Mouse (Mus musculus) hindbrain, embryonic 16.5 days (tissue): Measurements from ENCODE around the gene Spata16. TPM values are rescaled to one million over a fixed set of nuclear protein-coding genes. Genes with fewer than 3 reads are reported as not detected.

Experiments
- ATAC-seq: fragments of 200-750 bp; cut with Nextera tagmentation; 2 replicates; pipeline ENCODE4 v1.8.0; 2017; ENCODE audit warnings: moderate TSS enrichment, moderate library complexity
- H3K27ac ChIP-seq: fragments of 300-500 bp; sonication (generic); 2 replicates; pipeline ENCODE4 v1.5.1; 2014; ENCODE audit warnings: low read depth, mild to moderate bottlenecking, control low read depth, low read length, moderate library complexity
- H3K27me3 ChIP-seq: fragments of 300-500 bp; sonication (generic); replicated peaks from 2 replicates; pipeline ENCODE4 v1.6.1; 2014; ENCODE audit warnings: low read length; ENCODE audit not compliant: control insufficient read depth, insufficient read depth
- H3K36me3 ChIP-seq: fragments of 300-500 bp; sonication (generic); 2 replicates; pipeline ENCODE4 v1.6.1; 2014; ENCODE audit warnings: mild to moderate bottlenecking, low read length, moderate library complexity, mixed read lengths; ENCODE audit not compliant: control insufficient read depth, insufficient read depth
- H3K4me1 ChIP-seq: fragments of 300-500 bp; sonication (generic); 2 replicates; pipeline ENCODE4 v1.6.1; 2014; ENCODE audit warnings: low read depth, low read length; ENCODE audit not compliant: control insufficient read depth, insufficient read depth
- H3K4me2 ChIP-seq: fragments of 300-500 bp; sonication (generic); 2 replicates; pipeline ENCODE4 v1.6.1; 2014; ENCODE audit warnings: mild to moderate bottlenecking, low read length, control low read depth, moderate library complexity
- H3K4me3 ChIP-seq: fragments of 300-500 bp; sonication (generic); 2 replicates; pipeline ENCODE4 v1.5.1; 2014; ENCODE audit warnings: mild to moderate bottlenecking, low read length, control low read depth, moderate library complexity
- H3K9ac ChIP-seq: fragments of 300-500 bp; sonication (generic); 2 replicates; pipeline ENCODE4 v1.6.1; 2014; ENCODE audit warnings: low read depth, mild to moderate bottlenecking, control low read depth, low read length, moderate library complexity
- H3K9me3 ChIP-seq: fragments of 300-500 bp; sonication (generic); 2 replicates; pipeline ENCODE4 v1.6.1; 2014; ENCODE audit warnings: mild to moderate bottlenecking, low read length, moderate library complexity; ENCODE audit not compliant: control insufficient read depth
- WGBS: fragments of 180-500 bp; shearing (Covaris S2); extraction: QIAGEN DNeasy Blood & Tissue Kit; methylation state at CpG from one replicate; pipeline ENCODE4 v1.1.7; 2014; 5-methylcytosine and 5-hydroxymethylcytosine counted together
- polyA plus RNA-seq: library from polyadenylated mRNA; unstranded; fragments of >200 nt; fragmentation: Nextera tagmentation; extraction: Ambion mirVana; gene quantifications from 2 replicates; pipeline ENCODE4 v1.2.1, GENCODE M21; 2015

Spata16 gene
- polyA plus RNA-seq, 1 experiment from 2014 or later = not detected

- Histone ChIP-seq H3K27ac (no peak overlapping the region), H3K27me3 (no peaks in the 10 kb centered on the region), H3K4me2 (no peak overlapping the region), H3K4me3 (no peak overlapping the region), H3K9me3 (no peaks in the 10 kb centered on the region), H3K4me1 (no peaks in the 10 kb centered on the region), H3K36me3 (no peaks in the 10 kb centered on the region), H3K9ac (no peak overlapping the region)
- ATAC-seq = no peak
- WGBS = 93% methylated on average over 5 of the region's 5 CpGs
Observed at GRCm38 (mm10) chr3:26815764-26816163, 178.3 kb downstream of the Spata16 start.

DNA sequence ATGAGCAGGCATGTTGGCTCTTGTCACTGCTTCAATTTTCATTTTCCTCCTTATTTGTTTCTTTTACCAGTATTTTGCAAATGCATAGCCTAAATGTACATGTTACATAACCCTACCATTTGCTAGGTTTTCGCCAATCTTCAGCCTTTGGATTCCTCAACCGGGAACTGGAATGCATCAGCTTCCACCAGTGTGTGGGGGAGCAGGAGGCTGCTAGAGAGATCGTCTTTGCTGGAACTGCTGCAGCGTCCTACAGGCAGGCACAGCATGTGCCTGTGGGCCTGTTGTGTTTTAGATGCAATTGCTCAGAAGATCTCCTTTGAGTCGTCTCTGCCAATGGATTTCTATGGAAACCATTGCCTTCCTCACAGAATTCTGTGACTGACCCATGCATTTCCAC is 182.0 kb downstream of the Spata16 start:
- no peaks in the 10 kb centered on the region for H3K4me1 ChIP-seq
- no peaks in the 10 kb centered on the region for H3K27me3 ChIP-seq
- H3K4me2 ChIP-seq = no peak overlapping the region
- H3K4me3 ChIP-seq = no peak overlapping the region
- no peak overlapping the region for H3K9ac ChIP-seq
- H3K9me3 ChIP-seq = no peaks in the 10 kb centered on the region
- no peaks in the 10 kb centered on the region for H3K36me3 ChIP-seq
- no peak for ATAC-seq
- WGBS = 40% methylated on average over 5 of the region's 5 CpGs
- no peak overlapping the region for H3K27ac ChIP-seq

GRCm38 (mm10) chr3:26826958-26827839 is 189.8 kb downstream of the Spata16 start:
- ATAC-seq = peak; percentile 87
- H3K4me2 ChIP-seq = no peak overlapping the region
- 58% methylated on average over 7 of the region's 7 CpGs for WGBS
- no peaks in the 10 kb centered on the region for H3K27me3 ChIP-seq
- H3K9me3 ChIP-seq = no peaks in the 10 kb centered on the region
- H3K36me3 ChIP-seq = no peaks in the 10 kb centered on the region
- no peaks in the 10 kb centered on the region for H3K4me1 ChIP-seq
- no peak overlapping the region for H3K27ac ChIP-seq
- no peak overlapping the region for H3K9ac ChIP-seq
- H3K4me3 ChIP-seq = no peak overlapping the region

GRCm38 (mm10) chr3:26832954-26833353 is 195.5 kb downstream of the Spata16 start:
- no peaks in the 10 kb centered on the region for H3K36me3 ChIP-seq
- H3K27ac ChIP-seq = no peak overlapping the region
- 81% methylated on average over 5 of the region's 5 CpGs for WGBS
- no peaks in the 10 kb centered on the region for H3K9me3 ChIP-seq
- no peak for ATAC-seq
- no peak overlapping the region for H3K4me2 ChIP-seq
- no peak overlapping the region for H3K4me3 ChIP-seq
- H3K9ac ChIP-seq = no peak overlapping the region
- 0 out of 2 replicates have a peak, but pooled peaks cover 3% of the 10 kb centered on the region for H3K4me1 ChIP-seq
- H3K27me3 ChIP-seq = no peaks in the 10 kb centered on the region

- ATAC-seq = peak; percentile 89
- no peak overlapping the region for H3K27ac ChIP-seq
- H3K4me3 ChIP-seq = no peak overlapping the region
- 0 out of 2 replicates have a peak, but pooled peaks cover 3% of the 10 kb centered on the region for H3K4me1 ChIP-seq
- no peaks in the 10 kb centered on the region for H3K9me3 ChIP-seq
- H3K9ac ChIP-seq = no peak overlapping the region
- H3K36me3 ChIP-seq = no peaks in the 10 kb centered on the region
- 61% methylated on average over 21 of the region's 21 CpGs for WGBS
- H3K27me3 ChIP-seq = no peaks in the 10 kb centered on the region
- H3K4me2 ChIP-seq = no peak overlapping the region
Observed at GRCm38 (mm10) chr3:26834178-26835050, 197.0 kb downstream of the Spata16 start.

GRCm38 (mm10) chr3:26835051-26835755 is 197.8 kb downstream of the Spata16 start:
- 0 out of 2 replicates have a peak, but pooled peaks have one; percentile 8 for ATAC-seq
- Histone ChIP-seq H3K9me3 (no peaks in the 10 kb centered on the region), H3K4me1 (0 out of 2 replicates have a peak, but pooled peaks cover 3% of the 10 kb centered on the region), H3K4me3 (no peak overlapping the region), H3K36me3 (no peaks in the 10 kb centered on the region), H3K27ac (no peak overlapping the region), H3K9ac (no peak overlapping the region), H3K27me3 (no peaks in the 10 kb centered on the region), H3K4me2 (no peak overlapping the region)
- 57% methylated on average over 17 of the region's 17 CpGs for WGBS

- Histone ChIP-seq H3K36me3 (no peaks in the 10 kb centered on the region), H3K4me2 (no peak overlapping the region), H3K27me3 (no peaks in the 10 kb centered on the region), H3K9me3 (no peaks in the 10 kb centered on the region), H3K4me3 (no peak overlapping the region), H3K4me1 (no peaks in the 10 kb centered on the region), H3K9ac (no peak overlapping the region), H3K27ac (no peak overlapping the region)
- peak; percentile 61; the same call in 1 of the 2 replicates for ATAC-seq
- WGBS = 61% methylated on average over 3 of the region's 3 CpGs
Observed at GRCm38 (mm10) chr3:26845041-26845440, 207.6 kb downstream of the Spata16 start.

DNA sequence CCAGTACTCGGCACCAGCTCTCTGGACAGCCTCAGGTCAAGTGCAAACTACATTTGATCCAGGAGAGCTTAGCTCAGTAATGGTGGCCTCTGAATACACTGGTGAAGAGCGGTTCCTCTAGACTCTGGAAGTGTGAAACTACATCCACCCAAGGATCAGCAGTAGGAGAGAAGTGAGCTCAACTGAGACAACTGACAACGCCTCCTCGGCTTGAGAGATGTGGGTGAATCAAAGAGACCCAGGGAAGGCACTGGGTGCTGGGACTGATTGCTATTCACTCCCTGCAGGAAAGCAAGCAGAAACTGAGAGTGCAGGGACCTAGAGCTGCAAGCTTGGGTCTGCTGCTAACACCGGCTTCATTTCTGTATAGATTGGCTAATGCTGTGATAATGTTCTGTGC is 210.5 kb downstream of the Spata16 start:
- ATAC-seq = no peak
- no peaks in the 10 kb centered on the region for H3K36me3 ChIP-seq
- 80% methylated on average over 5 of the region's 5 CpGs for WGBS

More for the DNA sequence above, 210.5 kb downstream of the Spata16 start:
- H3K9ac ChIP-seq = no peak overlapping the region
- H3K27me3 ChIP-seq = no peaks in the 10 kb centered on the region
- H3K4me1 ChIP-seq = no peaks in the 10 kb centered on the region
- no peaks in the 10 kb centered on the region for H3K9me3 ChIP-seq
- no peak overlapping the region for H3K4me3 ChIP-seq
- H3K27ac ChIP-seq = no peak overlapping the region
- H3K4me2 ChIP-seq = no peak overlapping the region
